Mouse (Mus musculus): ENCODE measurements around the gene Aup1.

DNA sequence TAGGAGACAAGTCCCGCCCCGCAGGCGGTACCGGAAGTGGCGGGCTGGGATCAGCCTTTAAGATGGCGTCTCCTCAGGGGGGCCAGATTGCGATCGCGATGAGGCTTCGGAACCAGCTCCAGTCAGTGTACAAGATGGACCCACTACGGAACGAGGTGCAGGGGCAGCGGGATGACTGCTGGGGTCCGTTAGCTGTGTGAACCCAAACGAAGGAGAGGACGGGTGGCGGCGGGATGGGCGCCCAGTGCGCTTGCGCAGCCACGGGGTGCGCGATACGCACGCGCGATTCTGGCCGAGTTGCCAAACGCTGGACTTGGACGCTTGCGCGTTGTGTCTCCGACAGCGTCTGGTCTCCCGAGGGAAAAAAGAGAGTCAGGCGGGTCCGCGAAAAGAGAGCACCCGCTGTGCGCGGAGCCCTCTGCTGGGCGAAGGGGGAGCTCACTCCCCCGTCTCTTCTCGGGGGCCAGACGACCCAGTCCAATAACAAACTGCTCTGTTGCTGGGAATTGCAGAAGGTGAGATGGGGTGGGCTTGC lies 24.1 kb downstream of the Aup1 start:
- TF ChIP-seq GATA1 (IDR thresholded peaks at IDR 0.05; ENCODE audit: low read length) (peak; percentile 63), TAL1 (IDR thresholded peaks at IDR 0.05; ENCODE audit: low read length) (no peak)

Measured in erythroblast, embryonic 14.5 days (primary cell).